Mouse (Mus musculus) forebrain, embryonic 10.5 days (tissue): ENCODE data around the gene Gab2. TPM values are rescaled to one million over a fixed set of nuclear protein-coding genes. Genes with fewer than 3 reads are reported as not detected.
A peak's percentile ranks its signal among the peaks of the same experiment; 100 is the strongest.

Experiments
- DNase-seq: peaks from one replicate; pipeline ENCODE4 v3.0.0-alpha.2; 2017; ENCODE audit warnings: low spot score; ENCODE audit errors: extremely low spot score
- H3K27ac ChIP-seq: fragments of 300-500 bp; sonication (generic); 2 replicates; pipeline ENCODE4 v1.5.1; 2016; ENCODE audit warnings: mild to moderate bottlenecking
- H3K27me3 ChIP-seq: fragments of 300-500 bp; sonication (generic); 2 replicates; pipeline ENCODE4 v1.6.1; 2016; ENCODE audit warnings: mild to moderate bottlenecking; ENCODE audit not compliant: poor library complexity, severe bottlenecking
- H3K36me3 ChIP-seq: fragments of 300-500 bp; sonication (generic); replicated peaks from 2 replicates; pipeline ENCODE4 v1.6.1; 2016; ENCODE audit warnings: mild to moderate bottlenecking, moderate library complexity
- H3K4me1 ChIP-seq: fragments of 300-500 bp; sonication (generic); 2 replicates; pipeline ENCODE4 v1.6.1; 2016
- H3K4me3 ChIP-seq: fragments of 300-500 bp; sonication (generic); 2 replicates; pipeline ENCODE4 v1.5.1; 2016; ENCODE audit warnings: mild to moderate bottlenecking, moderate library complexity
- H3K9me3 ChIP-seq: fragments of 300-500 bp; sonication (generic); 2 replicates; pipeline ENCODE4 v1.6.1; 2016; ENCODE audit warnings: mild to moderate bottlenecking, moderate library complexity
- WGBS: fragments of 180-500 bp; shearing (Covaris S2); methylation state at CpG from one replicate; pipeline ENCODE4 v1.1.7; 2016; 5-methylcytosine and 5-hydroxymethylcytosine counted together
- polyA plus RNA-seq: library from polyadenylated mRNA; unstranded; fragments of >200 nt; fragmentation: Nextera tagmentation; extraction: Ambion mirVana; gene quantifications from 2 replicates; pipeline ENCODE4 v1.2.1, GENCODE M21; 2016

Gab2 gene
- polyA plus RNA-seq, 1 experiment from 2014 or later, result 5.2 TPM

- H3K4me1 ChIP-seq, result peaks cover 20% of the 10 kb centered on the region
- peak overlapping the region; percentile 92 for H3K27ac ChIP-seq
- no peaks in the 10 kb centered on the region for H3K9me3 ChIP-seq
- H3K36me3 ChIP-seq, result no peaks in the 10 kb centered on the region
- 0 out of 2 replicates have a peak, but pooled peaks cover 5% of the 10 kb centered on the region for H3K27me3 ChIP-seq
- H3K4me3 ChIP-seq, result peak overlapping the region; percentile 93
- 41% methylated on average over 4 of the region's 4 CpGs for WGBS
- DNase-seq, result no peak
Observed at GRCm38 (mm10) chr7:97080621-97081241, 655 bp upstream of the Gab2 start.

- Histone ChIP-seq H3K36me3 (no peaks in the 10 kb centered on the region), H3K4me1 (peaks cover 20% of the 10 kb centered on the region), H3K9me3 (no peaks in the 10 kb centered on the region), H3K27me3 (0 out of 2 replicates have a peak, but pooled peaks cover 5% of the 10 kb centered on the region), H3K27ac (peak overlapping the region; percentile 92), H3K4me3 (peak overlapping the region; percentile 93)
- no peak for DNase-seq
- WGBS, result under 1% methylated on average over 37 of the region's 38 CpGs
Observed at GRCm38 (mm10) chr7:97081959-97082218, 503 bp downstream of the Gab2 start.

GRCm38 (mm10) chr7:97082219-97083101, 1.1 kb downstream of the Gab2 start:
- H3K4me3 ChIP-seq, result peak overlapping the region; percentile 93
- H3K9me3 ChIP-seq, result no peaks in the 10 kb centered on the region
- H3K27me3 ChIP-seq, result 0 out of 2 replicates have a peak, but pooled peaks cover 5% of the 10 kb centered on the region
- H3K36me3 ChIP-seq, result no peaks in the 10 kb centered on the region
- peaks cover 20% of the 10 kb centered on the region for H3K4me1 ChIP-seq
- WGBS, result under 1% methylated on average over 40 of the region's 40 CpGs
- peak; percentile 51 for DNase-seq
- H3K27ac ChIP-seq, result peak overlapping the region; percentile 92

GRCm38 (mm10) chr7:97083579-97083978, 2.2 kb downstream of the Gab2 start:
- Histone ChIP-seq H3K4me1 (peaks cover 19% of the 10 kb centered on the region), H3K9me3 (no peaks in the 10 kb centered on the region), H3K36me3 (no peaks in the 10 kb centered on the region), H3K4me3 (no peak overlapping the region), H3K27me3 (0 out of 2 replicates have a peak, but pooled peaks cover 5% of the 10 kb centered on the region), H3K27ac (no peak overlapping the region)
- no peak for DNase-seq
- WGBS, result 87% methylated on average over 9 of the region's 9 CpGs

- H3K9me3 ChIP-seq, result no peaks in the 10 kb centered on the region
- peaks cover 16% of the 10 kb centered on the region for H3K4me1 ChIP-seq
- no peak overlapping the region for H3K27ac ChIP-seq
- 0 out of 2 replicates have a peak, but pooled peaks cover 5% of the 10 kb centered on the region for H3K27me3 ChIP-seq
- no peak for DNase-seq
- no peak overlapping the region for H3K4me3 ChIP-seq
- WGBS, result 94% methylated on average over 1 of the region's 1 CpGs
- H3K36me3 ChIP-seq, result no peaks in the 10 kb centered on the region
Observed at GRCm38 (mm10) chr7:97084181-97084580, 2.8 kb downstream of the Gab2 start.

GRCm38 (mm10) chr7:97085291-97085690, 3.9 kb downstream of the Gab2 start:
- Histone ChIP-seq H3K4me3 (no peak overlapping the region), H3K4me1 (peaks cover 16% of the 10 kb centered on the region), H3K27ac (no peak overlapping the region), H3K36me3 (no peaks in the 10 kb centered on the region), H3K9me3 (no peaks in the 10 kb centered on the region), H3K27me3 (0 out of 2 replicates have a peak, but pooled peaks cover 5% of the 10 kb centered on the region)
- no peak for DNase-seq
- WGBS, result 22% methylated on average over 4 of the region's 4 CpGs

DNA sequence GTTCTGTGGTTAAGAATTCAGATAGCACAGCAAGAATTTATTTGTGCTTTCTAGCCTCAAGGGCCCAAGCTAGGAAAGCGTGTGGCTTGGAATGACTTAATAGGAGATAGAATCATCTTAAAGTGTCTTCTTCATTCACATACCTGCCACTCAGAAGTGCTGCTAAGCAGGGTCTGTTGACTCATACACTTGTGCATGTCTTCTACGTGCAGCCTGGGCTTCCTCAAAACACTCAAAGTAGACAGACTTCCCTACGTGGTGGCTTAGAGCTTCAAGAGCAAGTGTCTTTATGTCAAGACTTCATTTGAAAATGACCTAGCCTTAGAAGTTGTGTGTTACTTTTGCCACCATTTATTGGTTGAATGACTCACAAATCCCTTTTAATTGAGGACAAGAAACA, 12.9 kb downstream of the Gab2 start:
- no peak for DNase-seq
- Histone ChIP-seq H3K36me3 (no peaks in the 10 kb centered on the region), H3K27me3 (no peaks in the 10 kb centered on the region), H3K4me1 (0 out of 2 replicates have a peak, but pooled peaks cover 4% of the 10 kb centered on the region), H3K27ac (no peak overlapping the region), H3K4me3 (no peak overlapping the region), H3K9me3 (no peaks in the 10 kb centered on the region)
- WGBS, result 88% methylated on average over 3 of the region's 3 CpGs

DNA sequence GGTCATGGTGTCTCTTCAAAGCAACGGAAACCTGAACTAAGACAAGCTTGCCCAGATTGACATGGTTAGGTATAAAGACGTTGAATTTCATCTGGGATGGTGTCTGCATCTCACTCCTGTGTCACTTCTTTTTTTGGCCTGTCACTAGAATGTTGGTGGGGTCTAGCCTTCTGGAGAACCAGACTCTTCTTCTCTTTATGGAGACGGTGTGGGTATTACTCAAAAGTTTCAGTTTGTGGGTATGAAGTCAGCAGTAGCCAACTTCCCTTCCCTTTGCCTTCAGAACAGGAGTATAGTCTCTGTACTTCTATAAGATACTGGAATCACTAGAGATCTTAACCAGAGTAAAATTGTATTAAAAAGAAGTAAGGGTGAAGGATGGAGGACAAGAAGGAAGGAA, 26.7 kb downstream of the Gab2 start:
- H3K4me3 ChIP-seq, result no peak overlapping the region

GRCm38 (mm10) chr7:97128949-97129348, 47.6 kb downstream of the Gab2 start:
- DNase-seq, result no peak
- WGBS, result 33% methylated on average over 1 of the region's 1 CpGs
- Histone ChIP-seq H3K36me3 (peaks cover 4% of the 10 kb centered on the region), H3K9me3 (no peaks in the 10 kb centered on the region), H3K4me1 (peaks cover 11% of the 10 kb centered on the region; the same call in 1 of the 2 replicates), H3K27ac (no peak overlapping the region), H3K27me3 (no peaks in the 10 kb centered on the region), H3K4me3 (no peak overlapping the region)

More for the DNA sequence above, 26.7 kb downstream of the Gab2 start:
- Histone ChIP-seq H3K4me1 (no peaks in the 10 kb centered on the region), H3K27me3 (no peaks in the 10 kb centered on the region), H3K27ac (no peak overlapping the region), H3K9me3 (no peaks in the 10 kb centered on the region), H3K36me3 (no peaks in the 10 kb centered on the region)
- DNase-seq, result no peak
- 92% methylated on average over 3 of the region's 3 CpGs for WGBS

GRCm38 (mm10) chr7:97136453-97136852, 55.1 kb downstream of the Gab2 start:
- peaks cover 10% of the 10 kb centered on the region; the same call in 1 of the 2 replicates for H3K9me3 ChIP-seq
- no peak overlapping the region for H3K4me3 ChIP-seq
- H3K4me1 ChIP-seq, result no peaks in the 10 kb centered on the region
- H3K27me3 ChIP-seq, result no peaks in the 10 kb centered on the region
- H3K36me3 ChIP-seq, result no peaks in the 10 kb centered on the region
- no peak for DNase-seq
- no peak overlapping the region for H3K27ac ChIP-seq
- WGBS, result 88% methylated on average over 3 of the region's 3 CpGs

DNA sequence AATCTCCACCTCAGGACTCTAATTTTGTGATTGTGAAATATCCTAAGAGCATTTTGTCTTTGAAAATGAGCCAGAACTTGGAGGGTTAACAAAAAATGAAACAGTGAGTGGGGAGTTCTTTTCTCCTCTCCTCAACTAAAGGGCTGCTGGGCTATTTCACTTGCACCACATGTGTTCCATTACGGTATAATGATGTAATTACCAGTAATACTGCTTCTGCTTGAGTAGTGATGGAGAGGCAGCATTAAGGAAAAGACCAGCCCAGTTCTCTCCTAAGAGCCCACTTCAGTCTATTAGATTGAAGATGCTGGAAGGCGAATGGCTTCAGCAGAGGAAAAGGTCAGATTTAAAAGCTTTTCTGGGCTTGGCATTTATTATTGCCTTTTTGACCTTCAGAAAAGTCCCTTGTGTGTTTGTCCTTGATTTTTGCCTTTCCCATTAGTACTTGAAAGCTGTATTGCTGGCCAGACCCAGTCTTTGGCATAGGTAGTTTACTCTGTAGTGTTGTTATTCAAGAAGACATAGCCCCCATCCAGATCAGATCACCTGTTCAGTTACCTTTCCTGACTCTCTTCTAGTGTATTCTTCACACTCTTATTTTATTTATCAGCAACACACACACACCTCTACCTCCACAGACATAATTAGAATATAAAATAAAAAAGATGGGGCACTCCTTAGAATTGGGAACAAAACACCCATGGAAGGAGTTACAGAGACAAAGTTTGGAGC, 69.9 kb downstream of the Gab2 start:
- no peaks in the 10 kb centered on the region for H3K36me3 ChIP-seq
- no peak for DNase-seq
- no peak overlapping the region for H3K27ac ChIP-seq
- peaks cover 6% of the 10 kb centered on the region for H3K4me1 ChIP-seq
- no peaks in the 10 kb centered on the region for H3K9me3 ChIP-seq
- no peak overlapping the region for H3K4me3 ChIP-seq
- no peaks in the 10 kb centered on the region for H3K27me3 ChIP-seq
- WGBS, result 65% methylated on average over 2 of the region's 2 CpGs

GRCm38 (mm10) chr7:97154756-97155487, 73.5 kb downstream of the Gab2 start:
- Histone ChIP-seq H3K27ac (no peak overlapping the region), H3K4me3 (no peak overlapping the region), H3K9me3 (no peaks in the 10 kb centered on the region), H3K4me1 (peaks cover 6% of the 10 kb centered on the region), H3K27me3 (no peaks in the 10 kb centered on the region), H3K36me3 (no peaks in the 10 kb centered on the region)
- WGBS, result 80% methylated on average over 2 of the region's 2 CpGs
- no peak for DNase-seq
